Mouse (Mus musculus): ENCODE measurements around the gene Ntng1. TPM values are rescaled to one million over a fixed set of nuclear protein-coding genes. Genes with fewer than 3 reads are reported as not detected.

The Ntng1 gene
- polyA plus RNA-seq, 1 experiment from 2014 or later = 21.8 TPM

- peak overlapping the region; percentile 25 for H3K4me3 ChIP-seq
- H3K4me2 ChIP-seq = peak overlapping the region; percentile 52
- WGBS = 30% methylated on average over 18 of the region's 18 CpGs
- peak overlapping the region; percentile 61 for H3K27ac ChIP-seq (replicated peaks)
- no peaks in the 10 kb centered on the region for H3K9me3 ChIP-seq
- no peaks in the 10 kb centered on the region for H3K36me3 ChIP-seq
- peak; percentile 77 for ATAC-seq (ENCODE audit: low FRiP score, low read depth)
- no peaks in the 10 kb centered on the region for H3K27me3 ChIP-seq
- H3K4me1 ChIP-seq (replicated peaks) = peaks cover 18% of the 10 kb centered on the region
- peak overlapping the region; percentile 31; the same call in 1 of the 2 replicates for H3K9ac ChIP-seq
Measured at GRCm38 (mm10) chr3:110131043-110131891, 12.5 kb downstream of the Ntng1 start.

- no peaks in the 10 kb centered on the region for H3K36me3 ChIP-seq
- H3K4me3 ChIP-seq = no peak overlapping the region
- ATAC-seq (ENCODE audit: low FRiP score, low read depth) = no peak
- H3K4me2 ChIP-seq = no peak overlapping the region
- peaks cover 18% of the 10 kb centered on the region for H3K4me1 ChIP-seq (replicated peaks)
- no peaks in the 10 kb centered on the region for H3K27me3 ChIP-seq
- no peak overlapping the region for H3K9ac ChIP-seq
- 64% methylated on average over 6 of the region's 6 CpGs for WGBS
- no peaks in the 10 kb centered on the region for H3K9me3 ChIP-seq
- no peak overlapping the region for H3K27ac ChIP-seq (replicated peaks)
Measured at GRCm38 (mm10) chr3:110129607-110130006, 14.2 kb downstream of the Ntng1 start.

DNA sequence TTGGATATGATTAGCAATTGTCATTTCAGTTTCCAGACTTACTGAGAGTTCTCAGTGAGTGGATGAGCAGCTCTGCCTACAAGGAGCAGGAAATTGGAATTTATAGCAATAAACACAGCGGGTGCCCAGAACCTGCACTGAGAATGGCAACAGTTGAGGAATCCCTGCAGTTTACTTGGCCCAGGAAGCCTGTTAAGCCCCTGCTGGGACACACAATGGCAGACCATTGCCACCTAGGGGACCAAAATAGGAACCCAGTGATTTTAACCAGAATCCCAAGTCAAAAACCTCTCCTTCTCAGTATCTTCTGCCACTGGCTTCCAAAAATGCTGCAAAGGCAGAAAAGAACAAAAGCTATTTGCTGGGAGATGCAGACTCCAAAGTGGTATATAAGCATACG lies 37.8 kb downstream of the Ntng1 start:
- no peak for ATAC-seq (ENCODE audit: low FRiP score, low read depth)
- Histone ChIP-seq H3K27ac (replicated peaks) (no peak overlapping the region), H3K4me1 (replicated peaks) (no peaks in the 10 kb centered on the region), H3K27me3 (no peaks in the 10 kb centered on the region), H3K9ac (no peak overlapping the region), H3K36me3 (no peaks in the 10 kb centered on the region), H3K9me3 (no peaks in the 10 kb centered on the region), H3K4me3 (no peak overlapping the region), H3K4me2 (no peak overlapping the region)
- whole genome bisulfite sequencing = 40% methylated on average over 2 of the region's 2 CpGs

DNA sequence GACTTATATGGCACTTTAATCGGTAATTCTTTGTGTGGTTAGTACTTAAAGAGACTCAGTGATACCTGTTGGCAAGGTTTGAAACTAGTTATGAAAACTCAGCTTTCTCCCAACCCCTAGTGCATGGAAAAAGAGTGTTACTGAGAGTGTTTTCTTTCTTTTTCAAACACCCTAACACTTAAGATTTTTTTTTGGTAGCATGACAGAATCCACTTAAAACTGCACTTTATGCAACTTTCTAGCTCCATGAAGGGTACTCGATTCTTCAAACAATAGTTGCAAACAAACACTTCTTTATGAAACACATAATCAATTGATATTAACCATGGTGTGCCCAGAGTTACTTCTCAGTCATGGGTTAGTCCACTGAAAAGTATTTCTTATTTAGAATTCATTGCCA lies 49.4 kb downstream of the Ntng1 start:
- Histone ChIP-seq H3K4me3 (no peak overlapping the region), H3K27me3 (no peaks in the 10 kb centered on the region), H3K9ac (no peak overlapping the region), H3K27ac (replicated peaks) (no peak overlapping the region), H3K4me1 (replicated peaks) (0 out of 2 replicates have a peak, but pooled peaks cover 4% of the 10 kb centered on the region), H3K36me3 (no peaks in the 10 kb centered on the region), H3K9me3 (no peaks in the 10 kb centered on the region), H3K4me2 (no peak overlapping the region)
- 62% methylated on average over 2 of the region's 2 CpGs for WGBS
- ATAC-seq (ENCODE audit: low FRiP score, low read depth) = no peak

DNA sequence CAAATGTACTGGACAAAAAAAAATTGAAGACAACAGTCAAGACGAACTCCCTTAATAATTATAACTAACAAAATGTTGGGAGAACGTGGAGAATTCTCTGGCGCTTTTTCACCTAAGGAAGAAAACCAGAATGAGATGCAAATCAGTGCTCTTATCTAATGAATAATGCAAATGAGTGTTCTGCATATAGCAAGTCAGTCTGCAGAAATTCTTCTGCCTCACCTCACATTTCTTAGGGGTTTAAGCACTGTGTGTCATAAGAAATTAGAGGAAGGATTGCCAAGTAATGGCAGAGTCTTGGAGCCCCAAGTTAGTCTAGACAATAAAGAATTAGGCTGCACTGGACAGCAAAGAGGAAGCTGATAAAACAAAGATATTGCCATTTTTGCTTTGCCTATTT lies 49.8 kb downstream of the Ntng1 start:
- Histone ChIP-seq H3K4me2 (no peak overlapping the region), H3K27ac (replicated peaks) (no peak overlapping the region), H3K9me3 (no peaks in the 10 kb centered on the region), H3K27me3 (no peaks in the 10 kb centered on the region), H3K4me1 (replicated peaks) (0 out of 2 replicates have a peak, but pooled peaks cover 4% of the 10 kb centered on the region), H3K4me3 (no peak overlapping the region), H3K9ac (no peak overlapping the region), H3K36me3 (no peaks in the 10 kb centered on the region)
- 46% methylated on average over 3 of the region's 3 CpGs for WGBS
- no peak for ATAC-seq (ENCODE audit: low FRiP score, low read depth)

DNA sequence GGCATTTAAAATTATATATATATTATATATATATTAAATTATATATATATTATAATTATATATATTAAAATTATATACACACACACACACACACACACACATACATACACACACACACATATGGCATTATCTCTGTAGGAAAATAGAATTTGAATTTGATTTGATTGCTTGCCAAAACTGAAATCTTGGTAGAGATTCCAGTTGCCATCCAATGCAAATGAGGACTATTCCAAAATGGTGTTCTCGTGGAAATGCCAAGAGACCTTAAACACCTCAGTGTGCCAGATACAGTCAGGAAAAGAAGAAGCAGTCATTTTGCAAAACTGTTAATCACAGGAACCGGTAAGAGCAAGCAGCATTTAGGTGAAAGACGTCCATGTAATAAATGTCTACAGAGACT lies 51.3 kb downstream of the Ntng1 start:
- Histone ChIP-seq H3K9me3 (no peaks in the 10 kb centered on the region), H3K36me3 (no peaks in the 10 kb centered on the region), H3K4me1 (replicated peaks) (0 out of 2 replicates have a peak, but pooled peaks cover 4% of the 10 kb centered on the region), H3K4me3 (no peak overlapping the region), H3K27ac (replicated peaks) (no peak overlapping the region), H3K27me3 (no peaks in the 10 kb centered on the region), H3K4me2 (no peak overlapping the region), H3K9ac (no peak overlapping the region)
- no peak for ATAC-seq (ENCODE audit: low FRiP score, low read depth)
- 80% methylated on average over 3 of the region's 3 CpGs for WGBS

DNA sequence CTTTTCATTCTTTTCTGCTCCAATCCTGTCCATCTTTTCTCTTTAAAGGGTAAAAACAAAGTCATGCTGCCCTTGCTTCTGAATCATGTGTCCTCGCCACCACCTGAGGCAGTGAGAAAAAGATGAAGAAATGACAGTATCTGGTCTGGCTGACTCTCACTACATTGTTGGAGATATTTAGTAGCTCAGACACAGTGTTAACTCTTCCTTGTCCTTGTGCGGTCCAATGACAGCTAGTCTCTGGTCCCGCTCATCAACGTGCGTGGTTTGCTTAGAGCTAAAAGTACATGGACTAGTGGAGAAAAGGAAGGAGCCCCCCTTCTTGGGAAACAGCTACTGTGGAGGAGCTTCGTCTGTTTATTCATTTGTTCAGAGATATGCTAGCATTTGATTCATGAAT lies 56.6 kb downstream of the Ntng1 start:
- H3K27ac ChIP-seq (replicated peaks) = no peak overlapping the region
- ATAC-seq (ENCODE audit: low FRiP score, low read depth) = no peak
- no peaks in the 10 kb centered on the region for H3K27me3 ChIP-seq
- peaks cover 8% of the 10 kb centered on the region for H3K4me1 ChIP-seq (replicated peaks)
- no peak overlapping the region for H3K4me3 ChIP-seq
- H3K4me2 ChIP-seq = no peak overlapping the region
- H3K9me3 ChIP-seq = no peaks in the 10 kb centered on the region
- H3K9ac ChIP-seq = no peak overlapping the region
- H3K36me3 ChIP-seq = no peaks in the 10 kb centered on the region
- WGBS = 84% methylated on average over 6 of the region's 6 CpGs

DNA sequence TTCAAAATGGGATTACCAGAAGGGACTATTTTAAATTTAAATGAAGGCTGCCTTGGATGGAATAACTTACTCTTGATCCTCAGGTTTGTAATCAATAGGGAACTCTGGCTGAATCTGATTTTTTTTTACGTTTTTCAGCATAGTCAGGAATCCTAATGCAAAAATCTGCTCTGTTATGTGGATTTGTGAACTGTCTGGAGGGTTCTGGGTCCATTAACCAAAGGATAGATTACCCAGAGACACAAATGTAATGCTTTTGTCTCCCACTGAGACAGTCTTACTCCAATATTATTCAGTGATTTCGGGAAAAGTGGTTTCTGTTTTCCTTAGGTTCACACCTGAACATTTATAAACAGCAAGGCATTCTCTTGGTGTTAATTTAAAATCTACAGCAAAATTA lies 58.5 kb downstream of the Ntng1 start:
- WGBS = 41% methylated on average over 2 of the region's 2 CpGs
- H3K27me3 ChIP-seq = no peaks in the 10 kb centered on the region
- H3K4me2 ChIP-seq = no peak overlapping the region
- H3K4me1 ChIP-seq (replicated peaks) = peaks cover 8% of the 10 kb centered on the region
- no peak overlapping the region for H3K27ac ChIP-seq (replicated peaks)
- no peak for ATAC-seq (ENCODE audit: low FRiP score, low read depth)
- no peak overlapping the region for H3K4me3 ChIP-seq
- no peaks in the 10 kb centered on the region for H3K9me3 ChIP-seq
- no peaks in the 10 kb centered on the region for H3K36me3 ChIP-seq
- no peak overlapping the region for H3K9ac ChIP-seq

GRCm38 (mm10) chr3:110064709-110065256 lies 79.0 kb downstream of the Ntng1 start:
- 72% methylated on average over 6 of the region's 6 CpGs for WGBS
- Histone ChIP-seq H3K27ac (replicated peaks) (no peak overlapping the region), H3K4me1 (replicated peaks) (no peaks in the 10 kb centered on the region), H3K9me3 (no peaks in the 10 kb centered on the region), H3K4me2 (no peak overlapping the region), H3K9ac (no peak overlapping the region), H3K4me3 (no peak overlapping the region), H3K36me3 (no peaks in the 10 kb centered on the region), H3K27me3 (no peaks in the 10 kb centered on the region)
- ATAC-seq (ENCODE audit: low FRiP score, low read depth) = no peak

DNA sequence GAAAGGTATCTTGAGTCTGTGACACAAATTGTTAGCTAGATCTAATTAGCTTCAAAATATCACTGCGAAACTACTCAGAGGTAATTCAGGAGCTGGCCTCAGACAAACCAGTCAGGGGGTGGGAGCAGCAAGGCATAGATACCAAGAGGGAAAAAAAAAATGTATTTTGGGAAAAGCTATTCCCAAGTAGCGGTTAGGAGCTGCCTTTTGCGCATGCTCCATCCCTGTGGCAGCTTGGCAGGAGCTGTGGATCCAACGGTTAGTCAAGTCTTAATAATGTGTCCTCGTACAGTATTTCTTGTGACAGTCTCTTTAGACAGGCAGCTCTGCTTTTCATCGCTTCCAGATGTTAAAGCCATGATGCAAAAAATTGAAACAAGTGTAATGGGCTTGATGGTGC lies 87.9 kb downstream of the Ntng1 start:
- no peak overlapping the region for H3K9ac ChIP-seq
- ATAC-seq (ENCODE audit: low FRiP score, low read depth) = no peak
- 69% methylated on average over 6 of the region's 6 CpGs for WGBS
- no peak overlapping the region for H3K4me2 ChIP-seq
- no peaks in the 10 kb centered on the region for H3K36me3 ChIP-seq
- H3K27me3 ChIP-seq = no peaks in the 10 kb centered on the region
- H3K9me3 ChIP-seq = no peaks in the 10 kb centered on the region
- no peak overlapping the region for H3K4me3 ChIP-seq
- H3K4me1 ChIP-seq (replicated peaks) = no peaks in the 10 kb centered on the region
- H3K27ac ChIP-seq (replicated peaks) = no peak overlapping the region

- 91% methylated on average over 6 of the region's 6 CpGs for WGBS
- ATAC-seq (ENCODE audit: low FRiP score, low read depth) = no peak
- H3K9ac ChIP-seq = no peak overlapping the region
- no peaks in the 10 kb centered on the region for H3K36me3 ChIP-seq
- no peaks in the 10 kb centered on the region for H3K9me3 ChIP-seq
- no peak overlapping the region for H3K4me3 ChIP-seq
- no peak overlapping the region for H3K27ac ChIP-seq (replicated peaks)
- no peak overlapping the region for H3K4me2 ChIP-seq
- H3K27me3 ChIP-seq = no peaks in the 10 kb centered on the region
- H3K4me1 ChIP-seq (replicated peaks) = no peaks in the 10 kb centered on the region
Measured at GRCm38 (mm10) chr3:110055433-110055832, 88.4 kb downstream of the Ntng1 start.

DNA sequence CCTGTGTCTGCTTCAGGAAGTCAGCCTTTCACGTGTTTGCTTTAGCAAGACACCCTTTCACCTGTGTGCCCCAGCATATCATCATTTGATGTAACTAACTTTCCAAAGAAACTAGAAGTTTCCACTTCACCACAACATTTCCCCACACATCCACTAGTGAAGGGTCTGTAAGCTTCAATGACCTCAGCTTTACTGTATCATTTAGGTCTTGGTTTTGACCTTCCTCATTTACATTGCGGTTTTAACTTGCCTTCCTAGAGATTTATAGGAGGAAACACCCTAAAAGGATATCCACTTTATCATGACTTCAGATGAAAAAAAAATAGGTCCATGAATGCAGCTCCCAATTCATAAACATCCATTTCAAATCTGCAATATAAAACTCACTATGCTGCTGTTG lies 89.7 kb downstream of the Ntng1 start:
- Histone ChIP-seq H3K36me3 (no peaks in the 10 kb centered on the region), H3K27me3 (no peaks in the 10 kb centered on the region), H3K4me2 (no peak overlapping the region), H3K27ac (replicated peaks) (no peak overlapping the region), H3K4me1 (replicated peaks) (no peaks in the 10 kb centered on the region), H3K9me3 (no peaks in the 10 kb centered on the region), H3K4me3 (no peak overlapping the region), H3K9ac (no peak overlapping the region)
- no peak for ATAC-seq (ENCODE audit: low FRiP score, low read depth)
- 91% methylated on average over 2 of the region's 2 CpGs for WGBS
